Mouse (Mus musculus) mature B cell (primary cell): Measurements from ENCODE around the gene Iqck.

Experiments
- in situ Hi-C: fragments of 300-500 bp; cut with MboI; formaldehyde crosslinking; loops from 2 replicates; pipeline ENCODE4 v1.14.3; 2019

The Iqck gene

DNA sequence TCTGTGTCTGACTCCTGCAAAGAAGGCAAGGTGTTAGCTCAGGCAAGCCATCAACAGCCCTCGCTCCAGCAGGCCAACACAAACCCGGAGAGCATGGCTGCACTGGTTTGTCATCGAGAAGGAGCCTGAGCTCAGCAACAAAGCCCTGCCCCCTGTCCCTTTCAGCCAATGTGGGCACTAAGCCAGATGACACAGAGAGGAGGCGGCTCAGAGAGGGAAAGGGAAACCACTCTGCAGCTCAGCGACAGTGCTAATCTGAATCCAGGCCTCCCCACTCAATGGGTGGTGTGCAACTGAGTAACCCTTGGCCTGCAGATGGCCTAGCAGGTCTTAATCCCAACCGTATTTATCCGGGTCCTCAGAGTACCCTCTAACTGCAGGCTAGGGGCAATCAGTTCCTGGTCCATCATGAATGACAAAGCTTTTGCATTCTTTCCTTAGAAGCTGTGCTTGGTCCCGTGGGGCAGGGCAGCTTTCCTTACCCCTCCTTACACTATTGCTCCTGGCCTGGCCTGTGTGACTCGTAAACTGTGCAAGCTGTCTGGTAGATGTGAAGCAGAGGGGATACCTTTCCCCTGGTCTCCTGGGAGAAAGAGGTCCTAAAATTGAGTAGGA, 4.8 kb upstream of the Iqck start:
- in situ Hi-C loops: loop anchor here (5.0 kb wide), 1 partner anchor 43 kb away; no protein-coding TSS in a partner anchor

DNA sequence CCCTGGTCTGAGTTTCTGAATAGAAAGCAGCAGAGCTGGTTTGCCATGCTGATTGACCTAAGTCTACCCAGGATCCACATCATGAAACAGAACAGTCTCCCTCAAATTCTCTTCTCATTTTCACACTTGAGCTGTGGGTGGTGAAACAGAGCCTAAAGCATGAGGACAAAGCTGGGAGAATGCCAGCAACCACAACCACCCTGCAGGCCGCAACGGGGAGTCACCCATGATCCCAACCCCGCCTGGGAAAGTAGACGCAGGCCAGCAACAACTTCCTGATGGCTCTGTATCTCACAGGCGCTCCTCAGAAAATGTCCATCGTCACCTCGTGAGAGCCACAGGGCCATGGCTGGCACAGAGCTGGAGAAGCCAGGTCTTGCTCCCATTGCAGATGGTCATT, 4.0 kb upstream of the Iqck start:
- in situ Hi-C loops: loop anchor here (5.0 kb wide), 1 partner anchor 44 kb away; no protein-coding TSS in a partner anchor

DNA sequence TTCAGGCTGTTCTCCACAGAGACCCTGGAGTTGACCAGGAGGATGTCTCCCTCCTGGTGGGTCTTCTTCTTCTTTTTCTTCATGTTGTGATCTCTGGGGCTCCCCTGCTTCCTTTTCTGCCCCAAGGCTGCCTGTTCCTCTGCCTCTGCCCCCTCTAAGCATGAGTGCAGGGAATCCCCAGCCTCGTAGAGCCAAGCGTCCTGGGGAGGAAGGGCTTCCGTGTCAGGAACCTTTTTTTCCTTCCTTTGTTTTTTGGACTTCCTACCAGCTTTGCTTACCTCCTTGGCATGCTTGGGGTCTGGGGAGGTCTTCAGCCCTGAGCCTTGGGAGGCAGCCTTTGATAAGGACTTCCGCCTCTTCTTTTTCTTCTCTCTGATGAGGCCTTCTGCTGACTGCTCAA, 2.9 kb upstream of the Iqck start:
- in situ Hi-C loops: loop anchor here (5.0 kb wide), 1 partner anchor 45 kb away; no protein-coding TSS in a partner anchor

DNA sequence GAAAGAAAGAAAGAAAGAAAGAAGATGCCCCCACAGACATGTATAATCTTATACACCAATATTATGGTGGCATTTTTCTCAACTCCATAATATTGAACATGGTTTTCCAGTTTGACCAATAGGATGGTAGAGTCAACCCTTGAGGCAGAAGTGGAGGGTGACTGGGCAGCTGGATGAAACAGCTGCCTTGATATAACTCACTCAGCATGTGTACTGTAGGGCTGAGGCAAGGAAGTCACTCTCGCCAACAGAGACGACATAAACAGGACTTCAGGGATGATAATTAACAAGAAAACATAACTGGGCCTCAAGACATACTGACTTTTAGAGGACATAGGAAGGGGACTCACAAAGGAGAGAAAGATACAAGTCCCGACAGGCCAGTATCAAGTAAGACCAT, 946 bp upstream of the Iqck start:
- in situ Hi-C loops: loop anchor here (5.0 kb wide), 1 partner anchor 47 kb away; no protein-coding TSS in a partner anchor

DNA sequence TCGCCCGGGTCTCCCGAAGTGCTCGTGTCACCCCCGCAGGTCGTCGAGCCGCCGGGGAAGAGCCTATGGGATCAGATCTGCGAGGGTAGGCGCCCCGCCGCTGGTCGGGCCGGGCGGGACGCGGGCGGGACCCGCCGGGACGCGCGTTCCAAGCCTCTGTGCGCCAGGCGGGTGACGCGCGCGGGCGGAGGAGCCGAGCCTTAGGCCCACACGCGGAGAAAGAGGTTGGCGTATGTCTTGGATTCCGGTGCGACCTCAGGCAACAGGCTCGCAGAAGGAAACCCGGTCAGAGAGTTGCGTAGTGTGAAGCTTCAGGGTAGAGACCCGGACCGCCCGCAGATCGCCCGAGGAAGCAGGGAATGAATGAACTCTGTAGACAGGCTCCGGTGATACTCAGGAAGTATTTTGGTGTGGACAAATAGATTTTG, 339 bp downstream of the Iqck start, which contains the start of gene Knop1:
Gene Knop1 (minus strand): TSS at position 378 of the 428 bp plus-strand sequence.
- in situ Hi-C loops: no loop called here

DNA sequence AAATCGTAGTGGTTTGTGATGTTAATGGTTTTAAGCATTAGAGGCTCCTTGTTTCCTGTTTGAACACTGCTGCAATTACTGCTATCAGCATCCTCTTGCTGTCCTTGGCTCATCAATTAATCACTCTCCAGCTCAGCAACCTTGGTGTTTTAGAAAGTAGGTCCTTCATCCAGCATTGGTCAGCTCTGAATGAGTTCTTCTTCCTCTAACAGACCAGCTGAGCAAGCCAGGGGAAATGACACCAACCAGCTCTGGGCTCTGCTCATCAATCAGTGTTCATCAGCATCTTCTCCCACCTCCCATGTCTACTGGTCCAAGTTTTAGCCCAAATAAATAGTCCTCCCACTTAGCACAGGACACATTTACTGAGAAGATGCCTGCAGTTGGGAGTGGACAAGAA, 3.1 kb downstream of the Iqck start:
- in situ Hi-C loops: no loop called here

DNA sequence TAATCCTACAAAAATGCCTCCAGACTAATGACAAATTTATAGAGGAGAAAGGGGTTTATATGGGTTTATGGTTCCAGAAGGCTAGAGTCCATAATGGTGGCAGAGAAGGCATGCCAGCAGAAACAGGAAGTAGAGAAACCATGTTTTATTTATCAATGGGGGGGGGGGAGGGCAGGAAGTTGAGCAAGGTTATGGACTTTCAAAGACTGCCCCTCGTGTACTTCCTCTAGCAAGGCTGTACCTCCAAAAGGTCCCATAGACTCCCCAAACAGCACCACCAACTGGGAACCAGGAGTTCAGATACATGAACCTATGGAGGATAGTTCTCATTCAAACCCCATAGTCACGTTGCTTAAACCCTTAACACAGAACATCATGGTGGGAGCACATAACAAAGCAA, 9.8 kb downstream of the Iqck start:
- in situ Hi-C loops: no loop called here

DNA sequence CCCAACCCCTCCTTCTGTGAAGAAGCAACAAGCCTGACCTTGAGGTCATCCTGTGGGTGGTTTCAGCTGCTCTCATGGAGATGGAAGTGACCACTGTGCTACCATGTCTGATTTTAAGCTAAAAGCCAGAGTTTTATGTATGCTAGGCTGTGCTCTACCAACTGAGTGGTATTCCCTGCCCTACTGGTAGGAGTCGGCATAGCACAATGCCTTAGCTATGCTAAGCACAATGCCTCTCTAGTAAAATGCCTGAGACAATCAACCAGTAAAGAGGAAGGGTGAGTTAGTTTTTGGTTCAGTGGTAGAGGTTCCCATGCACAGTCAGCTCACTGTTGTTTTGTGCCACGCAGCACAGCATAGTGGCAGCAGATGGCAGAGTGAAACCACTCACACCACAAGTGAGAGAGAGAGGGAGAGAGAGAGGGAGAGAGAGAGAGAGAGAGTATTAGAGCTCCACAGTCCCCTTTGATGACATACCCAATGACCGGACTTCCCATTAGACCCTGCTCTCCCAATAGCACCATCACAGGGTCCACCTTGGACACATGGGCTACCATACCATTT, 24.0 kb downstream of the Iqck start:
- in situ Hi-C loops: no loop called here

DNA sequence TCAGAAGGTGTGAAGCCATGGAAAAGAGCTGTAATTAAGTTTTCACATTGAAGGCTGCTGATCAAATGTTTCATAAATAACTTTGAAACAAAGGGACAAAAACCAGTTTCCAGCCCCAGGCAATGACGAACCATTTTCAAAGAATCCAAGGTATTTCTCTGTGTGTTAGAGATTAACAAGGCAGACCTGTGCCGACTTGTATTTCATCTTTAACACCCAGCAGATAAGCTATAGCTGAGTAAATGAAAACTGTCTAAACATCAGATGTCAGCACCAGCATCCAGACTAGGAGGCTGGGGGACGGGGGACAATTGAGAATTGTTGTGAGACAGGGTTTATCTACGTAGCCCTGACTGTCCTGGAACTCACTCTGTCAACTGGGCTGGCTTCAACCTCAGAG, 28.4 kb downstream of the Iqck start:
- in situ Hi-C loops: no loop called here

DNA sequence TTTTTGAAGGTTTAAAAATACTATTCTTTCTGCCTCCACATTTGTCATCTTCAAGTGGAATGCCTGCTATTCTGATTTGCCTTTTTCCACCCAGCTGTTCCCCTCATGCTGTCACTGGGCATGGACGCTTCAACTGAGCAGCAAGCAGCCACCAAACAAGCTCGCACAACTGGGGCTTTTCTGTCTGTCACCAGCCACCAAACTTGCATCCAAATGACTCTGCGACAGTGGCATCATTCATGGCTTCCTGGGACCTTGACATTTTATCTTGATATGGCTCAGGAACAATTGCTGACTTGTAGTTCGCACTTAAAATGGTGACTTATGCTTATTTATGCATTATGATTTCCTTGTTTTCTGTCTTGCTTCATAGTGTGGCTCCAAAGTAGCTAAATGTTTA, 29.4 kb downstream of the Iqck start:
- in situ Hi-C loops: no loop called here

DNA sequence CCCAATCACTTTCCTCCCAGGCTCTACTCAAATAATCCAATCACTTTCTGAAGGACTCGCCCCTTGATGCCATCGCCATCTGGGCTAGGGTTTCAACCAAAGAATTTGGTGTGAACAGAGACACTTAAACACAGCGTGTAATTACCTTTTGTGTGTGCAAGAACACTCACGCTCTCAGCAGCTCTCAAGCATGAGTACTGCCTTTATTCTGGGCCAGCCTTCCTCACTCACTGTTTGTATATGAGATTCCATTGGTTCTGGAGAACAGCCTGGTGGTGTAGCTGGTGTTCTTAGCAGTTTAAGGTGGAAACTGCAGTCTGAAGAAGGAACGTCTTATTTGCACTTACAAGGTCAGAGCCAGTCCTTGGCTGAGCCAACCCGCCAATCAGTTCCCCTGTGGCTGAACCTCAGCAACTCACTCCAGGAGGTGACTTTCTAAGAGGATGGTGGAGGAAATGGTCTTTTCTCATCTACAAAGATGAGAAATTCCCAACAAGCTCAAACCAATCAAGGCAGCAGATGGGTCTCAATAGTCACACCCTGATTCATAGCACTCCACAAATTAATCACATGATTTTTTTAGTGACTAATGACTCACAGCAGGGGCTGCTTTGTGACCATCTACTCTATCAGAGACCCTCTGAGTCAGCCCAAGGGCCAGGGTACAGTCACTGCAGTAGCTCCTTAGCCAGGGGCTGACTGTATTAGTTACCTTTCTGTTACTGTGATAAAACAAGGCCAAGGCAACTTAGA, 31.9 kb downstream of the Iqck start:
- in situ Hi-C loops: no loop called here

DNA sequence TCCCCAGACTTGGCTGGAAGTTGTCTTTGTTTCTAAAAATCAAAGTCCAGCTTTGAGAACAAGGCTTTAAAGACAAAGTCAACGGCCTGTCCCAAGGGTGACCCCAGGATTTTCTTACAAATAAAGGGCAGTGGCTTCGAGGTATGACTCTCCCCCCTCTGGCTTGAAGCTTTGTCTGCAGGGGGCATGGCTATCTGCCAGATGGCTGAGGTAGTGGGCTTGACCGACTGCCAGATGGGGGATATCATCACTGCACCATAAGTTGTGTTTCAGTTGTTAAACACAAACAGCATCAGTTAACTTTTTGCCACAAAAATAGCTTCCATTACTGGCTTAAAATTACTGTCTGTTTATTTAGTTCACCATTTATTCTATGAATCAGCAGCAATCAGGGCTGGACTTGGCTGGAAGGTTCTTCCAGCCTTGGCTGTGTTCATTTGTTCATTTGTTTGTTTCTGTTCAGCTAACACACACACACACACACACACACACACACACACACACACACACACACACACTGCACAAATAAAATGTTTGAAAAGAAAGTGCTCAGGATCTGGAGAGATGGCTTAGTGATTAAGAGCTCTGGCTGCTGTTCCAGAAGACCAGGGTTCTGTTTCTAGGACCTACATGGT, 33.6 kb downstream of the Iqck start:
- in situ Hi-C loops: no loop called here

DNA sequence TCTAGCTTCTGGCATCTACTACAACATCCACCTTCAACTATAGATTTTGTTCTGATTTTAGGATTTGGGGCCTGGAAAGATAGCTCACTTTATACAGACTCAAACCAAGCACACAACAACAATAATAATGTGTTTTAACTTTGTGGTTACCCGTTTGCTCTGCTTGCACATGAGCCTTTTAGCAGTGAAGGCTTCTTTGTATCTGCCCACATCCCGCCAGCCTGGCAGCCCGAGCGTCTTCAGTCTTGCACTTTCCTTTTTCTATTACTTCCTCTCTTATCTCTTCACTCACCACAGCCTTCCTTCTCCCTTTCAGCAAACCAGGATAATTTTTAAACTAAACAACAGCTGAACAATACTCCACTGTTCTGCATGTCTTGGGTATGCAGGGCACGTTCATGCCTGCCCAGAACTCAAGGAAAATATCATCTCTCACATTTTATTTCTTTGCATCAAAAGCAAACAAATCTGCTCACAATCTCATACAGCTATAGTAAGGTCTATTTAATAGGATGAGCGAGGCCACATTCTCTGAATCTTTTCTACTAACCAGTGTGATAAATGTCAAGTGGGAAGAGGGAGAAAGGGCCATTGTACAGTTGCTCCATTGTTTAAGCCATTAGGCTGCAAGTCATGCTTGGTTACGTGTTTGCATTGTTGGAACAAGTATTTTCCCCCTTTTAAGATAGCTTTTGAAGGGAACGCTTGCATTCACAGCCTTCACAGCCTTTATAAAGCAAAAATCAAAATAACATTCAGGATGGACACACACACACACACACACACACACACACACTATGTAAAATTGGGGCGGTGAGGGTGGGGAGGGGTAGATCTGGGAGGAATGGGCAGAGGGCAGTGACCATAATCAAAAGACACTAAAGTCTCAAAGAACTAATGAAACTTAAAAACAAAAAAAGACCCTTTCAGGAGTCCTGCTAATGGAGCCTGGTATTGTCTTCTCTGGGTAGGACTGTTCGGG, 40.2 kb downstream of the Iqck start:
- in situ Hi-C loops: no loop called here

DNA sequence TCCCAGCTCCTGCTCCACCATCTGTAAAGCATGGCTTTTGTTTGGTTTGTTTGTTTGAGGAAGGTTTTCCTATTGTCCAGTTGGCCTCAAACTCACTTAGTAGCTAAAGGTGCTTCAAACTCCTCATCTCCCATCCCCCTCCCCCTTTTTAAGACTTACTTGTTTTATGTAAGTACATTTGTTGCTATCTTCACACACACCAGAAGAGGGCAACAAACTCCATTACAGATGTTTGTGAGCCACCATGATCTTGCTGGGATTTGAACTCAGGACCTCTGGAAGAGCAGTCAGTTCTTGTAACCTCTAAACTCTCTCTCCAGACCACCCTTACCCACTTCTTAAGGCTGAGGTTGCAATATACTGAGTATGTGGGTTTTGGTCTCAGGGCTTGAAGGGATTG, 42.5 kb downstream of the Iqck start:
- in situ Hi-C loops: no loop called here

DNA sequence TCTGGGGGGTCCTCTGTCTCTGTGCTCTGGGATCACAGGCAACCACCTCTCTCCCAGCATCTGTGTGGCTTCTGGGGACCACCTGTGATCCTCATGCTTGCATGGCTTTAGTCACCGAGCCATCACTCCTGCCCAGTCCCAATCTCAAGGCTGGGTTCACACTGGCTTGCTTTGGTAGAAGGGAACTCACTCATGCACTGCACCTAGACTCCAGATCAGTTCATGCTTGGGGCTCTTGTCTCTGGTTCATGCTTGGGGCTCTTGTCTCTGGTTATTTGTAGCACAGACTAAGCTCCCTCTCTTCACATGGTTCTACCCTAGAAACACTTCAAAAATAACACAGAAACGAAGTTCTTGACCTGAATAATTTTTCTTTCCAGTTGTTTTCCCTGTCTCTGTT, 44.5 kb downstream of the Iqck start:
- in situ Hi-C loops: no loop called here

DNA sequence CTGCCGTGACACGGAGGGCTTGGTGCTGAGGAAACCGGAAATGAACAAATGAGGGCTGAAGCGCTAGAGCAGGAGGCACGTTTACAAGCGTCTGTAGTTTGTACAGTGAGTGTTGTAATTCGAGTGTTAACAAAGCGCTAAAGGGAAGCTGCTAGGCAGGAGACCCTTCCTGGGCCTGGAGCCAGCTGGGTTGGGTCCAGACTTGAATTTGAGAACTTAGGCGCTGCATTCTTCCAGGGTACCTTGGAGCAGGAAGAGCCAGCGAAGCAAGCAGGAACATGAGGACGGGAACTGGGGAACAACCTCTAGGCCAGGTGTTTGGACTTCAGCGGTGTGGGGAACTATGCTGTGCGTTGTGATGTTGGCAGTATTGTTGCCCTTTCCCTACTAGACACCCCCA, 47.4 kb downstream of the Iqck start:
- in situ Hi-C loops: no loop called here

DNA sequence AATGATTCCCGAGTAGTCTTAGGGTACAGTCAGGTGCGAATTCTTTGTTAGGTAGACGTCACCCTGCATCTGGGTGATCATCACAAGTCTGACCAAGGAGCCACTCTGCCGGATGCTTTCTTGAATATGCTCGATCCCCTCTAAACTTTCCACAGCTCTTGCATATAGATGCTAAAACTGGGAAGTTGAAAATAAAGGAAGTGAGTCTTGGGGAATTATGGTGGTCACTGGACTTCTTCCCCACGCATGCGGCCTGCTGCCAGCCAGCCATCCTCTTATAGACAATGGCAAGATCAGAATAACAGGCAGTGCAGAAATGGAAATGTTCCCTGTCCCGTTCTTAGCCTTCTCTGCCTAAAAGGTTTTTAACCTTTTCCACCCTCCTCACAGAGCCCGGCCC, 48.3 kb downstream of the Iqck start:
- in situ Hi-C loops: no loop called here

DNA sequence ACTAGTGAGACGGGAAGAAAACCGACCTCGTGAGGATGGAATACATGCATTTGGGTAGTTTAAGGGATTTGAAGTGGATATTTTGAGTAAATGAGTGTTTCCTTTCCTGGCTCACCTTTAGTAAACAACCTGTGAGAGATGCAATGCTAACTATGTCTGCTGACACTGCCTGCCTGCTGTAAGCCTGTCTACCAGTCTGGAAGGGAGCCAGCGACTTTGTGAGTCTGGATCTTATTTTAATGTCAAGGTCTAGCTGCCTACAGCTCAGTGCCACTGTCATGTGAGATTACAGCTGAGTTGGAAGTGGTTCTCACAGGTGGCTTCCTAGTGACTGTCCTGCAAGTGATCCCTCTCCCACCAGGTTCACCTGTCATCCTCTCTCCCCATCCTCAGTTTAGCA, 49.0 kb downstream of the Iqck start:
- in situ Hi-C loops: no loop called here

DNA sequence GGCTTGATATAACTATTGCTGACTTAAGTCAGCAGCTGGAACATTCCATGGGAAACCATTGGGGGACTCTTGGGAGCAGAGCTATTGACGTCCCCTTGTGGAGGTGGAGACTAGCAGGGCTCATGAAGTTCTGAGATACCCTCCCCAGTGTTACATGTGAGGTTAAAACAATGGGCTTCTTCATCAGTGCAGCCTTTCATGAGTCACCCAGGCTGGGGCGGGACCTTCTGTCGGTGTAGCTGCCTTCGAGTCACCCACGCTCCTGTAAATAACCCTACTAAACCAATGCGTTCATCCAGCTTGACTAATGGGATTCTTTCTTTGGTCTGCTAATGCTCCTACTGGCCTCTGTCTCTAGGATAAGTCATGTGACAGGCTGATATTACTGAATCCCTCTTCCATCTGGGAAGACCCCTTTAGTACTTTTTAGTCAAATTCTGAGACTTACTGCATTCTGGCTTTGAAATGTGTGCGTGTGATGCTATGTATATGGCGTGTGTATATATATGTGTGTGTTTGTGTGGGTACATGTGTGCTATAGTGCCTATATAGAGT, 53.5 kb downstream of the Iqck start:
- in situ Hi-C loops: no loop called here

DNA sequence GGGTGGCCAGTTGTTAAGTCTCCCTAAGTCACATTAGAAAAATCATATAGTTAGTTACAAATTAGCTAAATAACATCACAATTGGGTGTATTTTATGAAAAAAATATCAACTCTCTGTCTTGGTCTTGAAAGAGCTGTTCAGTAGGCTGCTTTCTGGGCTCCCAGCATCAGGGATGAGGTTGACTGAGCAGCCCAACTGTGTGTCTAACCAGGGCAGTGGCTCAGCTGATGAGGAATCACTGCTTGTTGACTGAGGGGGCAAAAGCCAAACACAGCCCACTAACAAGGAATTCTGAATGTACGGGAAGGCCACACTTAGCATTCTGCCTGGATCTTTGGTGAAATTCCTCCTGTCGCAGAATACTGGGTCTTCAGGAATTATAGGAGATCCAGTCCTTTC, 54.9 kb downstream of the Iqck start:
- in situ Hi-C loops: no loop called here

DNA sequence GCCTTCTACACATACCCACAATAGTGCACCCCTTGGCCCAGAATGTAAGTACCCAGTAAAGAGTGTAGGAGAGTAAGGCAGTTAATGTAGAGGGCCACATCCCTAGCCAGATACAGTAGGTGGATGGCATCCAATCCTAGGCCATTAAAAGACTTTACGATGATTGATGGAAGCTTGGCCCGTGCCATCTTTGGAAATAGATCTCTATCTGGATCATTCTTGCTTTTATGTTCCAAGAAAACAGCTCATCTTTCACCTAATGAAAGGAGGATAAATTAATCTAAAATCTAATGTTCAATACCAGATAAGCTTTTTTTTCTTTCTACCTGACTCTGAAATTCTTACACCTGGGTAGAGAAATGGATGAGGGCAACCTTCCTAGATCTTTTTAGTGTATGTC, 55.6 kb downstream of the Iqck start:
- in situ Hi-C loops: no loop called here
